ENCODE assay signal across 14 mouse cellular contexts in the genomic region with DNA sequence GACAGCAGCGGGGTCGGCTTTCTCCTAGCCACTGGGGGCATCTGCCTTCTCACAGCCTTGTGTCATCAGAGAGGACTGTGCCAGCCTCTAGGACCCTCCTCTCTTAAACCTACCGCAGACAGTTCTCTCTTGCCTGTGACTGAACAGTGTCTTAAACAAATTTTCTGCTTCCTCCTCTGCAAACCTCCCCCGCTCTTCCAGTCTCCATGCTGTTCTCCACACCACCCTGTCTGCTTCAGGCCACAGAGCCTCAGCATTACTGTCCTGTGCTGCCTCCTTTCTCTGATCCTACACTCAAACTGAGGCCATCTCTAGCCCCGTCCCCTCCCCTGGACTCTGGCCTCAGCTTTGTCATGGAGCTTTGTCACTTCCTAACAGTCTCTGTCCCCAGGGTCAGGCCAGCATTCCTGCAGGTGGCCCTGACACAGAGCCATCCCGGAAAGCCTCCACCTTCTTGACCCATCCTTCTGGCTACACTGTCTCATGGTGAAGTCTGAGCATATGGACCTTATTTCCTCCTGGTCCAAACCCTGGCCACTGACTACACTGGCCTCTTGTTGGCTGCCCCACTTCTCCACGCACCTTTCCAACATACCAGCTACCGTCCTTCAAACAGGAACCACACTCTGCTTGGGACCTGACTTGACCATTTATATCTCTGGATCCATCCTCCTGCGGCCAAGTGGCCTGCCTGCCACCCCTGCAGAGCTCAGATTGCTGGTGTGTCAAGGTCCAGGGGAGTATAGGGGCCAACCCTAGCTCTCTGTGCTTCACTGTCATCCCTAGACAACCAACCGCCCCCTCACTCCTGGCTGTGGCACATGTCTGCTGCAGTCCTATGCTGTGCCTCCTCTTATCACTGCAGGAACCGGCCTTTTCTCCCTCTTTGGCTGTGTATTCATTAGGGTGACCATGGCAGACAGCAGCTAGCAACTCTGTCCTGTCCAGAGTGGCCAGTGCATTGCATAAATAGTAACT. TPM values are rescaled to one million over a fixed set of nuclear protein-coding genes. Genes with fewer than 3 reads are reported as not detected.
DNase-seq lines count a peak whose midpoint lies in the region; ATAC-seq lines count a peak whose summit lies in the region.
"Had no signal": no experiment of that assay in that cellular context is flagged by ENCODE, and none has a peak within 500 bp of the region (broad histone marks: within the 10 kb centered on the region; RNA-seq: fewer than 3 reads in every experiment).

No protein-coding gene starts in this region.

- peaks cover 68% of the 10 kb centered on the region for H3K4me1 ChIP-seq in heart, embryonic 15.5 days (replicated peaks)
- H3K4me1 ChIP-seq in megakaryocyte, embryonic 14.5 days = peaks cover 89% of the 10 kb centered on the region

- ATAC-seq in heart, embryonic 15.5 days (replicated peaks; ENCODE audit: insufficient number of reproducible peaks, insufficient read depth, low FRiP score, low read depth) = no peak
- no peak for ATAC-seq in megakaryocyte, adult 5-6 weeks (ENCODE audit: poor library complexity, severe bottlenecking)
- ATAC-seq: inflammation-experienced regulatory T-cells, adult 6 months had no signal

- 62% methylated on average over 11 of the region's 11 CpGs for WGBS in heart, embryonic 15.5 days

- intact Hi-C loops in heart, postnatal 25 days (cut with DNase I) = no loop called here

- H3K9ac ChIP-seq in heart, embryonic 15.5 days = peak overlapping the region; percentile 22; the same call in 1 of the 2 replicates
- H3K9ac ChIP-seq: liver, embryonic 14.5 days had no signal

- H3K9me3 ChIP-seq in heart, embryonic 15.5 days (replicated peaks) = no peaks in the 10 kb centered on the region
- no peaks in the 10 kb centered on the region for H3K9me3 ChIP-seq in megakaryocyte, embryonic 14.5 days

- peak; percentile 63 for DNase-seq in cerebellum, adult 9-10 months
- DNase-seq in cerebellum, adult 8-10 months = no peak
- DNase-seq in heart, postnatal 25 days (ENCODE audit: low spot score) = no peak
- peak; percentile 50 for DNase-seq in yolk sac, embryonic 10.5 days (ENCODE audit: low spot score)
- no peak for DNase-seq in kidney, postnatal 36 days
- DNase-seq: adrenal gland, postnatal 36 days; kidney, postnatal 25 days had no signal

- no peak overlapping the region for H3K4me3 ChIP-seq in heart, embryonic 15.5 days
- peak overlapping the region; percentile 72 for H3K4me3 ChIP-seq in megakaryocyte, embryonic 14.5 days (replicated peaks)

- H3K4me2 ChIP-seq in heart, embryonic 15.5 days = no peak overlapping the region

- peak overlapping the region; percentile 91 for H3K27ac ChIP-seq in heart, embryonic 15.5 days
- H3K27ac ChIP-seq: liver, embryonic 14.5 days had no signal

- no peaks in the 10 kb centered on the region for H3K27me3 ChIP-seq in heart, embryonic 15.5 days
- H3K27me3 ChIP-seq in megakaryocyte, embryonic 14.5 days (replicated peaks) = no peaks in the 10 kb centered on the region

- H3K36me3 ChIP-seq in heart, embryonic 15.5 days = peaks cover 3% of the 10 kb centered on the region; the same call in 1 of the 2 replicates
- H3K36me3 ChIP-seq in megakaryocyte, embryonic 14.5 days (replicated peaks; ENCODE audit: low read length) = peaks cover 88% of the 10 kb centered on the region

RNA-seq across cellular contexts. Expression of a gene that starts 29.2 kb away (rescaled TPM):
- 11.2 and 13.2 TPM in 2 replicates for polyA plus RNA-seq in heart, embryonic 15.5 days (2015; fragmentation: Nextera tagmentation; extraction: Ambion mirVana)
- total RNA-seq in heart, postnatal 25 days (2021) = 10 to 100 TPM; 14.3 to 14.9 TPM
- 0.11 TPM in 1 of 2 replicates, not detected in the other for polyA plus RNA-seq in megakaryocyte, embryonic 14.5 days (2012; ENCODE audit: insufficient read depth, low replicate concordance)
- total RNA-seq in megakaryocyte, adult 5-6 weeks (2015) = not detected in 2 replicates
- total RNA-seq in megakaryocyte, adult 5-6 weeks (2017) = 0.04 and 1.7 TPM in 2 replicates

RNA-seq across cellular contexts. Expression of a gene that starts 46.6 kb away (rescaled TPM):
- polyA plus RNA-seq in heart, embryonic 15.5 days (2015; fragmentation: Nextera tagmentation; extraction: Ambion mirVana) = not detected in 2 replicates
- not detected for total RNA-seq in heart, postnatal 25 days (2021)
- not detected in 2 replicates for polyA plus RNA-seq in megakaryocyte, embryonic 14.5 days (2012; ENCODE audit: insufficient read depth, low replicate concordance)
- total RNA-seq in megakaryocyte, adult 5-6 weeks (2015) = not detected in 2 replicates
- total RNA-seq in megakaryocyte, adult 5-6 weeks (2017) = not detected in 2 replicates
- total RNA-seq: adrenal gland, postnatal 36 days; left cerebral cortex, adult 18-20 months had no signal
- polyA plus RNA-seq: inflammation-experienced regulatory T-cells, adult 6 months; liver, embryonic 14.5 days; small intestine, adult 2 months had no signal

RNA-seq across cellular contexts. Expression of a gene that starts 52.2 kb away (rescaled TPM):
- 15.3 and 20.3 TPM in 2 replicates for polyA plus RNA-seq in heart, embryonic 15.5 days (2015; fragmentation: Nextera tagmentation; extraction: Ambion mirVana)
- 10 to 100 TPM; 25.2 to 26.7 TPM for total RNA-seq in heart, postnatal 25 days (2021)
- polyA plus RNA-seq in megakaryocyte, embryonic 14.5 days (2012; ENCODE audit: insufficient read depth, low replicate concordance) = 5.8 and 20.7 TPM in 2 replicates
- total RNA-seq in megakaryocyte, adult 5-6 weeks (2015) = 8.7 and 9.3 TPM in 2 replicates
- total RNA-seq in megakaryocyte, adult 5-6 weeks (2017) = 9.7 and 11.9 TPM in 2 replicates

Comparison
In these comparisons a context has a peak if more than half of its experiments do, and no peak if none do; other contexts are left out.
1. DNase-seq: peak in cerebellum, adult 9-10 months (single experiment) and yolk sac, embryonic 10.5 days (single experiment); none in cerebellum, adult 8-10 months (single experiment), heart, postnatal 25 days (single experiment) and kidney, postnatal 36 days (0 of 2).
2. RNA of a gene that starts 29.2 kb away (total RNA-seq): 14.3 to 14.9 TPM in heart, postnatal 25 days; 0.04 to 1.7 TPM in megakaryocyte, adult 5-6 weeks; every median in the first group is over 4 times any median in the second.